Mouse (Mus musculus): Measurements from ENCODE around the gene Plppr2.

- TF ChIP-seq GATA1 (IDR thresholded peaks at IDR 0.05; ENCODE audit: borderline replicate concordance, low read length) (no peak), FLI1 (IDR thresholded peaks at IDR 0.05; ENCODE audit: low read length) (no peak)
Measured at GRCm38 (mm10) chr9:21932445-21933137, 4.2 kb upstream of the Plppr2 start.

Data from megakaryocyte, embryonic 14.5 days (primary cell).